Mouse (Mus musculus): ENCODE data around the gene As3mt.
"Not testable (repeated sequence)": the region's sequence is repeated elsewhere in the genome, so short reads cannot be mapped to it uniquely, and the experiment has no call there.

The As3mt gene

DNA sequence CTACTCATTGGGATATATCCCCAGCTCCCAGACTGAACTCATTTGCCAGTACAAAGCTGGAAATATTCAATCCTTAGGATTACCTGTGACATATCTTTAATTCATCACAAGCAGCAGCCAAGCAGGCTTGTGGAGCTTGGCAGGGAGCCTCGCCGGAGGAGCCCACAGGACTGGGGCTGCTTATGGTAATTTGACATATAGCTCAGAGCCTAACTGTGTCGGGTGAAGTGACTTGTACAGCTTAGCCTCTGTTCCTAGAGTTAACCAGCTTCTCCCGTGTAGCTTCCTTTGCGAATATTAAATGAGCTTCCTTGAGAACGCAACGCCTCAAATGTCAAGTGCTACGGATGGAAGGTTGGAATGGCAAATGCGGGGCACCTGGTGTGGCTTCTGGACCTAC, 37.4 kb downstream of the As3mt start:
- no peak for DNase-seq (ENCODE audit: extremely low spot score, low read depth, low spot score)

DNA sequence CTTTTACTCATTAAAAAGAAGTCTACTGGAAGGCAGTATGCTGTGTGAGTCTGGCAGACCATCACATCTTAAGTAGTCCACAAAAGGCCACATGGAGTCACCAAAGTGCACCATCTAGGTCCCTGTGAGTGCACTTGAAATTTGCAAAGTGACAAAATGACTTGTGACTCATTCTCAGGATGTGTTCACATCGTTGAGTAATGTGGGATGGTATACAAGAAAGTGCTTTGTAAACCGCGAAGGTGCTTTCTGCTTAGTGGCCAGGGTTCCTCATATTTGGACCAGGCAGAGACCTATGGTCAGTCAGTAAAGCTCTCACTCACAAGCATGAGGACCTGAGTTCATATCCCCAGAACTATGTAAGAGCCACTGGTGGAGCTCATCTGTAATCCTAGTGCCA, 40.5 kb downstream of the As3mt start:
- DNase-seq (ENCODE audit: extremely low spot score, low read depth, low spot score) = no peak

- DNase-seq (ENCODE audit: extremely low spot score, low read depth, low spot score) = no peak
These were observed 45.0 kb downstream of the As3mt start for GRCm38 (mm10) chr19:46752235-46752634.

DNA sequence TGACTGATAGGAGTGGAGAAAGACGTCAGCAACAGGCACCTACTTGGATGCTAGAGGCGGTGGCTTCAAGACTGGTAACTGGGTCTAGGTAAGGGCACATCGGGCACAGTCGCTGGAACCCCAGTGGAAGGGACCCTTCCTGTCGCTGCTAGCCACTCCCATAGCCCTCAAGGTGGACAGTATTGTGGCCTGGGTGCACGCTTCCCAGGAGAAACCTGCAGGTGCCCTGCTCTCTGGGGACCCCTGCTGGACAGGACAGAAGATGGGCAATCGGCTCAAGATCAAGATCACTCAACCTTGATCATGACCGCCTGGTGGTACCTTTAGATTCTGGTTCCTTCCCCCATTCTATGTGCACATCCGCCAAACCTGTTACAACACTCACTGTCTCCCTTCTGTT, 47.8 kb downstream of the As3mt start:
- DNase-seq (ENCODE audit: extremely low spot score, low read depth, low spot score) = no peak

GRCm38 (mm10) chr19:46756221-46756620, 49.0 kb downstream of the As3mt start:
- DNase-seq (ENCODE audit: extremely low spot score, low read depth, low spot score) = no peak

DNA sequence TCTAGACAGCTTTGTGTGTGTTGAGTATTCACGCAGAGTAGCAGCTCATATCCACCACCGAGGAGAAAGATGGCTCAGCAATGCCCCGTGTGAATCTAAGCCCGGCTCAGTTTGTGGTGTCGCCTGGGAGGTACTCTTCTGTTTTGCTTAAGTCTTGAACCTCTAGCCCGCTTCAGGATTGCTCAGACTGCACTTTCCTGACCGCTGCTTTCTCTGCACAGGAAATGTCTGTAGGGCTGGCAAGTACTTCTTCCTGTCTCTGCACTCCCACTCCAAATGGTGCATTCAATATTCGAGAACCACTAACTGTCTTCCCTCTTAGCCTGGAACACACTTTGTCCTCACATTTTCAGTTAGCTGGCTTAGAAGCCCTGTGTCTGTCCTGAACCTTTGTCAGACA, 51.8 kb downstream of the As3mt start:
- DNase-seq (ENCODE audit: extremely low spot score, low read depth, low spot score) = no peak

- not testable (repeated sequence) for DNase-seq (ENCODE audit: extremely low spot score, low read depth, low spot score)
These were observed 52.7 kb downstream of the As3mt start for GRCm38 (mm10) chr19:46759909-46760308.

DNA sequence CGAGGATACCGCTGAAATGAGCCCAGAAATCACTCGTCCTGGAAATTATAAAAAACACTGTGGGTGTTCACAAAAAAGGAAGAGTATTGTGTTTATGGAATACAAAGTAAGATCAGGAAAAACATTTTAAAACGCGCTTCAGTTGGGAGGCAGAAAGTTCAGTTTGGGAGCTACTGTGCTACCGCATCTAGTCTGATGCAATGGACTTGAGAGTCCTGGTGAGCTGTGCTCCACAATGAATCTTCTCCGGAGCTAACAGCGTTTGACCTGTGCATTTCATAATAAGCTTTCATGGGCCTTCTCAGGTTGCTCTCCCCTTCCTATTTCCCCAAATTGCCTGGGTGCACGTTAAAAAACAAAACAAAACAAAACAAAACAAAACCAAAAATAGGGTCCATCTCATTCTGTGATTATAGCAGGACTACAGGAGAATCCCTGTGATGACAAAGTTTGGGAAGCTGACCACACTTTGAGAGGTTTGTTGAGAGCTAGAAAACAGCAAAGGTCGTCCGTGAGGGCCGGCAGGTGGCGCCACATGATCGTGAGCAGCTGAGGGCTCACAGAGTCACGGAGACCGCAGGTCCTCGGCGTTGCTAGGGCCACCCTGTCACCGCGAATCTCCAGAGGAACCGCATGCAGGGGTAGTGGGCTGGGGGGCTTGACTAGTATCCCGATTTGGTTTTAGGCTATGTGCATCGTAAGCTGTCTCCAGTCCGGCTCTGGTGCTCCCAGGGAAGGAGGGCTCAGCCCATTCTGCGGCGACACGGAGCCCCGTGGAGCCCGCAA, 53.3 kb downstream of the As3mt start:
- peak; percentile 67 for DNase-seq (ENCODE audit: extremely low spot score, low read depth, low spot score)

DNA sequence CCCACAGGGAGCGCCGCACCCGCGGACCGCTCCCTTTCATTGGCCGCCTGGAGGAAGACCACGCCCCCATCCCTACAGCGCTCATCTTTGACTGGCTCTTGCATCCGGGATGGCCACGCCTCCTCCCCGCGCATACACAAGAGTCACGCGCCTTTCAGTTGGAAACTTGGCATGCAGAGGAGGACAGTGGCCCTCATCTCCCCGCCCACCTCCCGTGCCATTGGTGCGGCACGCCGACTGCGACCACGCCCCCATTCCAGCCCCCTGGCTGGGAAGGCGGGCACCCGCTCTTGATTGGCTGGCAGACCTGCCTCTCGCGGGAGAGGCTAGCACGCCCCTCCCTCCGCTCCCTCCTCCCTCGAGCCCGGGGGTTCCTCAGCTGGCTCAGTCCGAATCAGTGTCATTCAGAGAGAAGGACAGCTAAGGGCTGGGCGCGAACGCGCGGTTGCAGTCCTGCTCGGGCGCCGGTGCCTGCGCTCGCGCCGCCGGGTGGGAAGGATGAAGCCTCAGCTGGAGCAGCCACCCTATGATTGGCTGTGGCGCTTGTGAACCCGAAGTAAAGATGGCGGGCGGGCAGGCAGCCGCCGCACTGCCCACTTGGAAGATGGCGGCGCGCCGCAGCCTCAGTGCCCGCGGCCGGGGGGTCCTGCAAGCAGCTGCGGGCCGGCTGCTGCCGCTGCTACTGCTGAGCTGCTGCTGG, 54.1 kb downstream of the As3mt start, which contains the start of gene Cnnm2:
TSS of gene Cnnm2 (plus strand) at position 350 of the 700 bp plus-strand sequence.
- peak; percentile 95 for DNase-seq (ENCODE audit: extremely low spot score, low read depth, low spot score)

- no peak for DNase-seq (ENCODE audit: extremely low spot score, low read depth, low spot score)
These were observed 54.7 kb downstream of the As3mt start for GRCm38 (mm10) chr19:46761971-46762290.

DNA sequence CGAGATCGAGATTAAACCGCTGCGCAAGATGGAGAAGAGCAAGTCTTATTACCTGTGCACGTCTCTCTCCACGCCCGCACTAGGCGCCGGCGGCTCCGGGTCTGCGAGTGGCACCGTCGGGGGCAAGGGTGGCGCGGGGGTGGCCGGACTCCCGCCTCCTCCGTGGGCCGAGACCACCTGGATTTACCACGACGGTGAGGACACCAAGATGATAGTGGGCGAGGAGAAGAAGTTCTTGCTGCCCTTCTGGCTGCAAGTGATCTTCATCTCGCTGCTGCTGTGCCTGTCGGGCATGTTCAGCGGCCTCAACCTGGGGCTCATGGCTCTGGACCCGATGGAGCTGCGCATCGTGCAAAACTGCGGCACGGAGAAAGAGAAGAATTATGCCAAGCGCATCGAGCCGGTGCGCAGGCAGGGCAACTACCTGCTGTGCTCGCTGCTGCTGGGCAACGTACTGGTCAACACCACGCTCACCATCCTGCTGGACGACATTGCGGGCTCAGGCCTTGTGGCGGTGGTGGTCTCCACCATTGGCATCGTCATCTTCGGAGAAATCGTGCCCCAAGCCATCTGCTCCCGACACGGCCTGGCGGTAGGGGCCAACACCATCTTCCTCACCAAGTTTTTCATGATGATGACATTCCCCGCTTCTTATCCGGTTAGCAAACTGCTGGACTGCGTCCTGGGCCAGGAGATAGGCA, 55.2 kb downstream of the As3mt start:
- no peak for DNase-seq (ENCODE audit: extremely low spot score, low read depth, low spot score)

GRCm38 (mm10) chr19:46762992-46763342, 55.7 kb downstream of the As3mt start:
- DNase-seq (ENCODE audit: extremely low spot score, low read depth, low spot score) = no peak

DNA sequence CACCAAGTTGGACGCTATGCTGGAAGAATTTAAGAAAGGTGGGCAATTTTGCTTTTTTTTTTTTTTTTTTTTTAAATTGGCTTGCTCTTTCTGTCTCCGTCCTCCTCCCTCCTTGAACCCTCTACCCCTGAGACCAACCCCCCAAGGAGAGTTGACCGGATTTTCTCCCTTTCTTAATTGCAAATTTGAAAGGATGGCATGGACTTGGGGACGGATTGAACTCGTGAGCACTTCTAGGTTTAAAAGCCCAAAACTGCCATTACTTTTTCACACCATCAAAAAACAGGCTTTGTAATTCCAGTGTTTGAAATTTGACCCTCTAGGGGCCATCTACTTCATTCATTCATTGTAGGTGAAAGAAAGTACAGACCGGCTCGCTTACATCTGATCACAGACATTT, 56.1 kb downstream of the As3mt start:
- DNase-seq (ENCODE audit: extremely low spot score, low read depth, low spot score) = no peak

DNA sequence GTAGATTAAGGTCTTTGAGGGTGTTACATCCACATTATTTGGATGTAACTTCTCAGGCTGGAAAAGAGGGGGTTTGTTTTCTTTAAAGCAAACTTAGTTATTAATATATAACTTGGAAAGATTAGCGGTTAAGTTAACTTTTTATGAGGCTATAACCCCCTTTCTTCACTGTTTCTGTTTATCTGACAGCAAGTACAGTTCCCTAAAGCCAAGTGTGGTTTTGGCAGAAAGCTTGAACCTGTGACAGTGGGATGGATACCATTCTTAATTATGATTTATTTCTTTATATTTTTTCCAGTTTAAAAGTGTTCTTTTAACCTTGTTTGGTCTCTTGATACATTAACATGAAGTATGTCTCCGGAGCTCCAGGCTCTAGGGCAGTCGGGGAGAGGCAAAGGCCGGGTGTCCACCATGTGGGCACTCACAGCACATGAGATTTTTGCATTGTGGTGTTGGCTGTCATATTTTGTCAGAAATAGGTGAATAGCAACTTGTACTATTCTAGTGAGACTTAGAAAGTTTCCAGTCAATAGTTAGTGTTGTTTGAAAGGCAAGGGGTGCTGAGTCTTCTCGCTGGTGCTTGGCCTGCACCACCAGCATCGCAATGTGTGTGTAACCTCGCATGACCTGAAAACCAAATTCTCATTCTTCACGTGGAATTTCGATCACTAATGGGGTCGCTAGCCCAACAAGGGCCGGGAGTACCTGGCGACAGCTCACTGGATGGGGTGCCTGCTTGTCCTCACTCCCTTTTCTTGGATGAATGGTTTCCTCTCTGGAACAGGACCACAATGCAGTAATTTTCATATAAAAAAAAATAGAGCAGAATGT, 56.9 kb downstream of the As3mt start:
- no peak for DNase-seq (ENCODE audit: extremely low spot score, low read depth, low spot score)

- DNase-seq (ENCODE audit: extremely low spot score, low read depth, low spot score) = no peak
These were observed 57.5 kb downstream of the As3mt start for GRCm38 (mm10) chr19:46764763-46765117.

DNA sequence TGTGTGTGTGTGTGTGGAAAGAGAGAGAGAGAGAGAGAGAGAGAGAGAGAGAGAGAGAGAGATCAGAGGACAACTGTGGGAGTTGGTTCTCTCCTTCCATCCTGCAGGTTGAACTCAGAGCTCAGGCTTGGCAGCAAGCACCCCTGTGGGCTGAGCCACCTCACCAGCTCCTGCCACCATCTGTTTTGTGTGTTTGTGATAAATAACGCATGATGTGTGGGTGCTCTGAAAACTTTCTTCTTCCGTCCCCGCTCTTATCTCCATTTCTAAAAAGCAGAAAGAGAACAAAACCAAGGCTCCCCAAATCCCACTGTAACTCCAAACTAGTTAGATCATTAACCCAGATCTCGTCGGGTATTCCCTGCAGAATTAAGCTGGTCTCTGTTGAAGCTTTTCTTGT, 58.9 kb downstream of the As3mt start:
- DNase-seq (ENCODE audit: extremely low spot score, low read depth, low spot score) = no peak

DNA sequence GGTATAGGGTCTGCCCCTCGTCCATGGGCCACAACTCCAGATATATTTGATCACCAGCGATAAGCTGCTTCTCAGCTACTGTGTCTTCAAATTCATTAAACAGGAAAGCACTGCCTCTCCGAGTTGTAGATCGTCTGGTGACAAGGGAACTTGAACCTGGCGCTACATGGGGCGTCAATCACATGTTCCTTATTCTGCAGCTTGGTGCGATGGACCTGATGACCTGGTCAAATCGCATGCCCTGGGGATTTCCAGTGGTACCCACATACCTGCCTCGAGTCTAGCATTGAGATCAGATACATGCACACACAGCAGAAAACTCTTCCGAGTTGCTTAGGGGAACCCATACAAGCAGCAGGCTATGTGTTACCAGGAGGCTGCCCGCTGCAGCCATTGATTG, 62.5 kb downstream of the As3mt start:
- no peak for DNase-seq (ENCODE audit: extremely low spot score, low read depth, low spot score)

DNA sequence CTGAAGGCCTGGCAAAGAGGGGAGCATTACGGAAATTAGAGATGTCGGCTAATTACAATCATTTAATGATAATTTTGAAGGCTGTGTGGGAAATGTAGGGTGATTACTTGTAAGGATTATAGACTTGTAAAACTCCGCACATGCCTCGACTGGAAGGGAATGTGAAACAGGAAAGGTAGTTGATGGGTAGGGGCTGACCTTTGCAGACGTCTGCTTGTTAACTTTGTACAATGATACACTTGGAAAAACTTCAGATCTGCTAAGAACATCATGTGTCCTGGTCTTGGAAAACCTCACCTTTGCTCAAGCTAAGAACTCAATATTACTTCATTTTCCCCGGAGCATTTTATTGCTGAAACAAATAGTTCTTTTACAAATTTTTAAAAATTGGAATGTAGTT, 64.5 kb downstream of the As3mt start:
- DNase-seq (ENCODE audit: extremely low spot score, low read depth, low spot score) = no peak

DNA sequence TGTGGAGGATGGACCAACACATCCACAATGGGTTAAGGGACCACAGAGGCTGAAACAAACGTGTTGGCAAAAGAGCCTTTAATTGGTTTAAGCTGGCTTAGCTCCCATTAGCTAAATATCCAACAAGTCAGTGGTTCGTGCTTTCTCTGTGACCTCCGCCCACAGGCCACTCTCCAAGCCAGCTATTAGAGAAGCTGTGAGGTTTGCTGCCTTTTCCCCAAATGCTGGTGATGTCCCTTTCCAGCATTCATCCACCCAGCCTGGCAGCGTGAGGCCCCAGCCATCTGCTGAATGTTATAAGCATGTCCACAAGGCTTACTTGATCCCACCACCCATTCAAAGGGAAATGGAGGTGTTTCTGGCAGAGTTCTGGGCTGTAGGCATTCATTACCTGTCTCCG, 69.1 kb downstream of the As3mt start:
- DNase-seq (ENCODE audit: extremely low spot score, low read depth, low spot score) = no peak

DNA sequence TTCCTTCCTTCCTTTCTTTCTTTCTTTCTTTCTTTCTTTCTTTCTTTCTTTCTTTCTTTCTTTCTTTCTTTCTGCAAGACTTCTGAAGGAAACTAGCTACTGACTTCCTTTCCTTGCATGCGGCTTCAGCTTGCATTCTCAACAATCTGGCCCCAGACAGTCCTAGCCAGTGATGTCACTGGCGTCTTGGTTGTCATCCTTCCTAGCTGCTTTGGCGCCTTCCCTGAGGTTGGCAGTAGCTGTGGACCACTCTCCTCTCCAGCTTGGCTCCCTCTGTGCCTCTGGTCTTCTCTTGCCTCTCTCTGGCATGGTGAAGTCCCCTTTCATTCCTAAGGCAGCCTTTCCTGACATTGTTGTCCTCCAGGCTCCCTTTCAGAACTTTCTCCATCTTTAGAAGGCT, 69.6 kb downstream of the As3mt start:
- DNase-seq (ENCODE audit: extremely low spot score, low read depth, low spot score) = no peak

- DNase-seq (ENCODE audit: extremely low spot score, low read depth, low spot score) = no peak
These were observed 70.8 kb downstream of the As3mt start for GRCm38 (mm10) chr19:46777928-46778680.

Measured in hindlimb bud, embryonic 11.5 days (tissue).